Mouse (Mus musculus) lung, adult 2 months (tissue): Measurements from ENCODE around the gene Pfdn2.

Experiments used
- CTCF ChIP-seq: fragments of 200-500 bp; IDR thresholded peaks from 2 replicates; pipeline ENCODE4 v1.5.1; 2011; ENCODE audit warnings: mild to moderate bottlenecking, low read length, control low read depth; ENCODE audit not compliant: insufficient read depth
- POLR2A ChIP-seq: fragments of 200-500 bp; IDR thresholded peaks from 2 replicates; pipeline ENCODE4 v1.6.1; 2011; ENCODE audit warnings: low read depth, mild to moderate bottlenecking, control low read depth, low read length, borderline replicate concordance; ENCODE audit errors: extremely low read depth

GRCm38 (mm10) chr1:171346095-171346450 lies 603 bp downstream of the Pfdn2 start:
- TF ChIP-seq POLR2A, result no peak
- TF ChIP-seq CTCF, result no peak
